Mouse (Mus musculus): ENCODE measurements around the gene Serinc4. TPM values are rescaled to one million over a fixed set of nuclear protein-coding genes. Genes with fewer than 3 reads are reported as not detected.

Serinc4 gene
- polyA plus RNA-seq, 1 experiment, result not detected

DNA sequence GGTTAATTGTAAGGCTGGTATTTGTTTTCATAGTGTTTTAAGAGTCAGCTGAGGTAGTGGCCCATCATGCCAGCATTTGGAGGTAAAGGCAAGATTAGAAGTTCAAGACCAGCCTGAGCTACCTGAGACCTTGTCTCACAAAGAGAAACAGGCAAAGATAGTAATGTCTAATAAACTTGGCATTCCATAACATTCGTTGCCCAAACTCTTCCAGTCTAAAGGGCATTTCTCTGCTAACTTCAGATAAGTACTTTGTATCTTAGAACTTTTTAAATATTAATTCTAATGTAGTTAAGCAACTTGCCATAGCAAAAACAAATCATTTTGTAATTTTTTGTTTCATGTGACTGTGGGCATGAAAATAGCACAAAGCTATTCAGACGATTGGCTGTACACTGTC, 33.4 kb downstream of the Serinc4 start:
- 72% methylated on average over 2 of the region's 2 CpGs for WGBS
- no peaks in the 10 kb centered on the region for H3K4me1 ChIP-seq (ENCODE audit: control insufficient read depth, insufficient read depth, low read length)
- H3K27ac ChIP-seq (ENCODE audit: control insufficient read depth, insufficient read depth, low read depth, low read length, poor library complexity), result no peak overlapping the region
- TF ChIP-seq POLR2A (IDR thresholded peaks at IDR 0.05; ENCODE audit: borderline replicate concordance, control insufficient read depth, low read depth, low read length) (no peak), CTCF (IDR thresholded peaks at IDR 0.05; ENCODE audit: control insufficient read depth, insufficient read depth, low read length) (no peak)
- H3K4me3 ChIP-seq (replicated peaks; ENCODE audit: control insufficient read depth, low read depth, low read length), result no peak overlapping the region

DNA sequence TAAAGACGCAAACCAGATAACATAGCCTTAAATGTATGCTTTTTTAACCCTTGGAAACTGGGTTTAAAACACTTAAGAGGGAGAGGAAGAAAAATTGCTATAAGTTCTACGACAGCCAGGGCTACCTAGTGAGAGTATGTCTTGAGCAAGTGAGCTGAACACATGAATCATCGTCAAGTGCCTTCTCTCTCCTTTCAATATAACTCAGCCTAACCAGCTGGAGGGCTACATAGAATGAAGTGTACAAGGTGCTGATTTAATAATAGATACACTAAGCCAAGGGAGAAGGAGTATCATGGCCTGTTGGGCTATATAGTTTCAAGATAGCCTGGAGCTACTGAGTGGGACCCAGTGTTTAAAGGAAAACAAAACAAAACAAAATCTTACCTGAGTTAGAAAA, 38.1 kb downstream of the Serinc4 start:
- H3K27ac ChIP-seq (ENCODE audit: control insufficient read depth, insufficient read depth, low read depth, low read length, poor library complexity), result no peak overlapping the region
- TF ChIP-seq CTCF (IDR thresholded peaks at IDR 0.05; ENCODE audit: control insufficient read depth, insufficient read depth, low read length), result no peak
- TF ChIP-seq POLR2A (IDR thresholded peaks at IDR 0.05; ENCODE audit: borderline replicate concordance, control insufficient read depth, low read depth, low read length), result no peak
- WGBS, result 88% methylated on average over 3 of the region's 3 CpGs
- no peak overlapping the region for H3K4me3 ChIP-seq (replicated peaks; ENCODE audit: control insufficient read depth, low read depth, low read length)
- H3K4me1 ChIP-seq (ENCODE audit: control insufficient read depth, insufficient read depth, low read length), result no peaks in the 10 kb centered on the region

DNA sequence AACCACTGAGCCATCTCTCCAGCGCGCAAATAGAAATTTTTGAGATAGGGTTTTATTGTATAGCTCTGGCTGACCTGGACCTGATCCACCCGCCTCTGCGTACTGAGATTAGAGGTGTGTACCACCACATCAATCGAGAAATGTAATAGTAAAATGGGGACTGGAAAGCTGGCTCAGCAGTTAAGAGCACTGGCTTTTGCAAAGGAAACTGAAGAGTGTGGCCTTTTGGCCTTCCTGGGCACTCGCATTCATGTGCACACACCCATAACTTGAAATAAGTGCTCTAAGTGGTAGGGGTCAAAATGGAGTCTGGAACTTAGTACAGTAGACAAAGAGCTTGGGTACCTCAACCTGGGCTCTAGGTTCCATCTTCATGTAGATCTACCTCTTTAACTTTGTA, 40.2 kb downstream of the Serinc4 start:
- Histone ChIP-seq H3K4me3 (replicated peaks; ENCODE audit: control insufficient read depth, low read depth, low read length) (no peak overlapping the region), H3K4me1 (ENCODE audit: control insufficient read depth, insufficient read depth, low read length) (no peaks in the 10 kb centered on the region), H3K27ac (ENCODE audit: control insufficient read depth, insufficient read depth, low read depth, low read length, poor library complexity) (no peak overlapping the region)
- 81% methylated on average over 6 of the region's 6 CpGs for WGBS
- TF ChIP-seq POLR2A (IDR thresholded peaks at IDR 0.05; ENCODE audit: borderline replicate concordance, control insufficient read depth, low read depth, low read length) (no peak), CTCF (IDR thresholded peaks at IDR 0.05; ENCODE audit: control insufficient read depth, insufficient read depth, low read length) (no peak)

DNA sequence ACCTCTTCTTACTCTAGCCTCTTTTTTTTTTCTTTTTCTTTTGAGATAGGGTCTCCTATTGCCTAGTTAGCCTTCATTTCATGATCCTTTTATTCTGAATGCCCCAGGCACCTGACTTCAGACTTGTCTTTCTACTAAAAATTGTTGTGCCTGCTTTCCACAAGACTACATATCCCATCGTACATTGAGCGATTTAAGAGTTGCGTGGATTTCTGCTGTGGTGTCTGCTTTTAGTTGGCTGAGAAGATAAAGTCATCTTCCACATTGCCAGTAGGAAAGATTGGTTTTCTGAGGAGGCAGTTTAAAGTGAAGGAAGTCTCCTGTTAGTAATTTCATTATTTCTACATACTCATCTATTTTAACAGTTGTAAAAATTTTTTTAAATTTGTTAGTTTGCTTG, 41.0 kb downstream of the Serinc4 start:
- no peak for TF ChIP-seq CTCF (IDR thresholded peaks at IDR 0.05; ENCODE audit: control insufficient read depth, insufficient read depth, low read length)
- TF ChIP-seq POLR2A (IDR thresholded peaks at IDR 0.05; ENCODE audit: borderline replicate concordance, control insufficient read depth, low read depth, low read length), result no peak
- Histone ChIP-seq H3K4me1 (ENCODE audit: control insufficient read depth, insufficient read depth, low read length) (no peaks in the 10 kb centered on the region), H3K27ac (ENCODE audit: control insufficient read depth, insufficient read depth, low read depth, low read length, poor library complexity) (no peak overlapping the region), H3K4me3 (replicated peaks; ENCODE audit: control insufficient read depth, low read depth, low read length) (no peak overlapping the region)
- 67% methylated on average over 3 of the region's 3 CpGs for WGBS

DNA sequence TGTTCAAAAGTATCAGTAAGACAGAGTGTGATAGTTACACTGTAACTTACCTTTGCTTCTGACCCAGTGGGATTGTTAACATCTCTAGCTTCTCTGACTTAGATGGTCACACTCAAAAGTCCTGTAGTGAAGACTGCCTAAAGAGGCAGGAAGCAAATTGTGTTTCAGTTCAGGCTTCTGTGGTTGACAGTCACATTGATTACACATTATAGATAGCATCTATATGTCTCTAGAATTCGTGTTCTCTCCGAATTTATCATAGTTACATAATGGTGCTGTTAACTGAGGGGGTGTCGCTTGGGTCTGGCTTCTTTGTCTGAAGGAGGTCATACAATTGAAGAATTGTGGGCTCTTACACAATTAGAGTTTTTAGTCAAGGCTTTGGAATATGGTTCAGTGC, 41.5 kb downstream of the Serinc4 start:
- TF ChIP-seq POLR2A (IDR thresholded peaks at IDR 0.05; ENCODE audit: borderline replicate concordance, control insufficient read depth, low read depth, low read length) (no peak), CTCF (IDR thresholded peaks at IDR 0.05; ENCODE audit: control insufficient read depth, insufficient read depth, low read length) (no peak)
- Histone ChIP-seq H3K4me3 (replicated peaks; ENCODE audit: control insufficient read depth, low read depth, low read length) (no peak overlapping the region), H3K4me1 (ENCODE audit: control insufficient read depth, insufficient read depth, low read length) (no peaks in the 10 kb centered on the region), H3K27ac (ENCODE audit: control insufficient read depth, insufficient read depth, low read depth, low read length, poor library complexity) (no peak overlapping the region)
- WGBS, result 30% methylated on average over 3 of the region's 3 CpGs

DNA sequence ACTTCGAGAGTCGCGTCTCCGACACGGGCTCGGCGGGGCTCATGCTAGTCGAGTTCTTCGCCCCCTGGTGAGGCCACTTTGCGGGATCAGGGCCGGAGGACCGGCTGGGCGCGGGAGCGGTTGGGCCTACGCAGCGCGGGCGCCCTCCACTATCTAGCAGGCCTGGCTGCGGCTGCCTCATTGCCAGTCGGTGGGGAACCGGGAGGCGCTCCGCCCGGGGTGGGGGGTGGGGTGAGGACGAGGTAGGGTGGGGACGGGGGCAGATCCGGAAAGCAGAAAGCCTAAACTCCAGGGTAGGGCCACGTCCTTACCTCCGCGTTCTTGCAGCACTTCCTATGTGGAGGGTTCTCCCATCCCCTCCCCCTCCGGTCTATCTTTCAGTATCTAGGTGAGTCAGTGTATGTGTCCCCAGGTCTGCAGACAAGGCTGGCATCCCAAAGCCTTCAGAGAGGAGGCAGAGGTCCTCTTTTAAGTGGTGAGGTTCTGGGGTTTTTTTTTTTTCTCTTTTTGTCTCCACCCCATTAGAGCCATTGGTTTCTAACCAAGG, 42.4 kb downstream of the Serinc4 start:
- H3K4me1 ChIP-seq (ENCODE audit: control insufficient read depth, insufficient read depth, low read length), result no peaks in the 10 kb centered on the region
- peak overlapping the region; percentile 97 for H3K4me3 ChIP-seq (replicated peaks; ENCODE audit: control insufficient read depth, low read depth, low read length)
- peak overlapping the region; percentile 96 for H3K27ac ChIP-seq (ENCODE audit: control insufficient read depth, insufficient read depth, low read depth, low read length, poor library complexity)
- under 1% methylated on average over 32 of the region's 32 CpGs for WGBS
- TF ChIP-seq CTCF (IDR thresholded peaks at IDR 0.05; ENCODE audit: control insufficient read depth, insufficient read depth, low read length) (no peak), POLR2A (IDR thresholded peaks at IDR 0.05; ENCODE audit: borderline replicate concordance, control insufficient read depth, low read depth, low read length) (no peak)

DNA sequence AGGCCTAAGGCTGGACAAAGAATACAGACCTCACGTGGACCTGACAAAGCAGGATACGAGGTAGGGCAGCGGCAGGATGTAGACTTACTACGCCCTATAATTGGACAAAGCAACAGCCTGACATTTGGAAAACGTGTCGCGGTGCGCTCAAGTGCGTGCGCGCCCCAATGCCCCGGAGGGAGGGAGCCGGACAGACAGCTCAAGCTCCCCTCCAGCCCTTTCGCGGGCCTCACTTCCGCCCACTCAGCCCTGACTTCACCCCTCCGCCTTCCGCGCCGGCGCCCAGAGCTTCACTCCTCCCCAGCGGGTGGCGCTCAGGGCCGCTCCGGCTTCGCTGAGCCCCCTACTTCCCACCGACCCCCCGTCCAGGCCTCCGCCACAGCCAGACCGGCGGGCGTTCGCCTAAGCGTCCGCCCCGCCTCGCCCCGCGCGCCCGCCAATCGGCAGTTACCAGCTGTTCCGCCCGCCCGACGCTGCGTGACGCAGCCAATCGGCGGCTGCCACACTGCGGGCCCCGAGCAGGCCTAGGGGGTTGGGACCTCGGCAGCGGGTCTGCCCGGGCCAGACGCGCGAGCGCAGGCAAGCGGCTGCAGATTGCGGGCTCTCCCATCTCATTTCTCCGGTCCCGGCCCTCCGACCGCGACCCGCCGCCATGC, 43.1 kb downstream of the Serinc4 start, which contains the start of the genes Pdia3 and Catsper2:
Gene Pdia3, plus strand, starts transcription at position 389 of the 656 bp plus-strand sequence.
Gene Catsper2, minus strand, starts transcription at position 406 of the 656 bp plus-strand sequence.
- Histone ChIP-seq H3K4me3 (replicated peaks; ENCODE audit: control insufficient read depth, low read depth, low read length) (peak within 1 kb of the TSS; percentile 97), H3K27ac (ENCODE audit: control insufficient read depth, insufficient read depth, low read depth, low read length, poor library complexity) (peak within 1 kb of the TSS; percentile 96), H3K4me1 (ENCODE audit: control insufficient read depth, insufficient read depth, low read length) (no peaks in the 10 kb centered on the region)
- TF ChIP-seq POLR2A (IDR thresholded peaks at IDR 0.05; ENCODE audit: borderline replicate concordance, control insufficient read depth, low read depth, low read length) (peak; percentile 91), CTCF (IDR thresholded peaks at IDR 0.05; ENCODE audit: control insufficient read depth, insufficient read depth, low read length) (no peak)
- WGBS, result under 1% methylated on average over 68 of the region's 68 CpGs

DNA sequence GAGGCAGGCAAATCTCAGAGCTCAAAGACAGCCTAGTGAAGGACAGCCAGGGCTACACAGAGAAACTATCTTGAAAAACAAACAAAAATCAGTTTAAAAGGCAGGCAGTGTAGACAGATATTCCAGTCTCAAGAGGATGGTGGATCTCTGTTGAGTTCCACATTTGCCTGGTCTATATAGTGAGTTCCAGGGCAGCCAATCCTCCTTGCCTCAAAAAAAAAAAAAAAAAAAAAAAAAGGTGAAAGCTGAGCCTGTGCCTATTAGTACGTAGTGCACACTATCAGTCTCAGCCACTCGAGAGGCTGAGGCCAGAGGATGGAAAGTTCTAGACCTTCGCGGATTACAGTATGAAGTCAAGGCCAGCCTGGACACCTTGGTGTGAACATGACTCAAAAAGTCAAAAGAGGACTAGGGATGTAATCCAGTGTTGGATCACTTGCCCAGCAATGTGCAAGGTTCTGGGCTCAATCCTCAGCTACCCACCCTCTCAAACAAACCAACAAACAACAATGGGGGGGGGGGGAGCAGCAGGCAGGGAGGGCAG, 43.7 kb downstream of the Serinc4 start:
- H3K4me3 ChIP-seq (replicated peaks; ENCODE audit: control insufficient read depth, low read depth, low read length), result peak overlapping the region; percentile 97
- TF ChIP-seq CTCF (IDR thresholded peaks at IDR 0.05; ENCODE audit: control insufficient read depth, insufficient read depth, low read length) (no peak), POLR2A (IDR thresholded peaks at IDR 0.05; ENCODE audit: borderline replicate concordance, control insufficient read depth, low read depth, low read length) (no peak)
- H3K27ac ChIP-seq (ENCODE audit: control insufficient read depth, insufficient read depth, low read depth, low read length, poor library complexity), result peak overlapping the region; percentile 96
- no peaks in the 10 kb centered on the region for H3K4me1 ChIP-seq (ENCODE audit: control insufficient read depth, insufficient read depth, low read length)
- 0% methylated on average over 4 of the region's 4 CpGs for WGBS
